Mouse (Mus musculus): ENCODE measurements around the gene Dexi.

- TF ChIP-seq POLR2A (IDR thresholded peaks at IDR 0.05; ENCODE audit: low read depth, low read length) (no peak), CTCF (IDR thresholded peaks at IDR 0.05; ENCODE audit: extremely low read depth, insufficient read length, insufficient replicate concordance, low read depth, low read length) (no peak)
These were observed 1.9 kb downstream of the Dexi start for GRCm38 (mm10) chr16:10540763-10541597.
